Mouse (Mus musculus) neural tube, embryonic 14.5 days (tissue): ENCODE results near the gene Cep290. TPM values are rescaled to one million over a fixed set of nuclear protein-coding genes. Genes with fewer than 3 reads are reported as not detected.
A peak's percentile ranks its signal among the peaks of the same experiment; 100 is the strongest.

Experiments used
- ATAC-seq: fragments of 200-750 bp; cut with Nextera tagmentation; 2 replicates; pipeline ENCODE4 v1.8.0; 2017; ENCODE audit warnings: low read depth, mild to moderate bottlenecking, moderate TSS enrichment, moderate library complexity
- H3K27ac ChIP-seq: fragments of 300-500 bp; sonication (generic); 2 replicates; pipeline ENCODE4 v1.5.1; 2014; ENCODE audit warnings: low read depth, mild to moderate bottlenecking, control low read depth, low read length, moderate library complexity, mixed read lengths
- H3K27me3 ChIP-seq: fragments of 300-500 bp; sonication (generic); 2 replicates; pipeline ENCODE4 v1.6.1; 2014; ENCODE audit warnings: low read length; ENCODE audit not compliant: control insufficient read depth, insufficient read depth
- H3K36me3 ChIP-seq: fragments of 300-500 bp; sonication (generic); 2 replicates; pipeline ENCODE4 v1.6.1; 2014; ENCODE audit warnings: low read length, mixed read lengths; ENCODE audit not compliant: control insufficient read depth, insufficient read depth
- H3K4me1 ChIP-seq: fragments of 300-500 bp; sonication (generic); 2 replicates; pipeline ENCODE4 v1.6.1; 2014; ENCODE audit warnings: low read length; ENCODE audit not compliant: control insufficient read depth, insufficient read depth
- H3K4me2 ChIP-seq: fragments of 300-500 bp; sonication (generic); 2 replicates; pipeline ENCODE4 v1.6.1; 2014; ENCODE audit warnings: mild to moderate bottlenecking, low read depth, low read length, control low read depth
- H3K4me3 ChIP-seq: fragments of 300-500 bp; sonication (generic); 2 replicates; pipeline ENCODE4 v1.5.1; 2014; ENCODE audit warnings: low read depth, low read length, control low read depth, mixed read lengths
- H3K9ac ChIP-seq: fragments of 300-500 bp; sonication (generic); replicated peaks from 2 replicates; pipeline ENCODE4 v1.6.1; 2014; ENCODE audit warnings: low read depth, mild to moderate bottlenecking, control low read depth, low read length, mixed read lengths
- H3K9me3 ChIP-seq: fragments of 300-500 bp; sonication (generic); 2 replicates; pipeline ENCODE4 v1.6.1; 2016; ENCODE audit warnings: low read length; ENCODE audit not compliant: control insufficient read depth
- WGBS: fragments of 180-500 bp; shearing (Covaris S2); extraction: QIAGEN DNeasy Blood & Tissue Kit; methylation state at CpG from one replicate; pipeline ENCODE4 v1.1.7; 2014; 5-methylcytosine and 5-hydroxymethylcytosine counted together
- polyA plus RNA-seq: library from polyadenylated mRNA; unstranded; fragments of >200 nt; fragmentation: Nextera tagmentation; extraction: Ambion mirVana; gene quantifications from 2 replicates; pipeline ENCODE4 v1.2.1, GENCODE M21; 2014

Gene Cep290
- 7.6 and 9.1 TPM in 2 replicates for polyA plus RNA-seq

DNA sequence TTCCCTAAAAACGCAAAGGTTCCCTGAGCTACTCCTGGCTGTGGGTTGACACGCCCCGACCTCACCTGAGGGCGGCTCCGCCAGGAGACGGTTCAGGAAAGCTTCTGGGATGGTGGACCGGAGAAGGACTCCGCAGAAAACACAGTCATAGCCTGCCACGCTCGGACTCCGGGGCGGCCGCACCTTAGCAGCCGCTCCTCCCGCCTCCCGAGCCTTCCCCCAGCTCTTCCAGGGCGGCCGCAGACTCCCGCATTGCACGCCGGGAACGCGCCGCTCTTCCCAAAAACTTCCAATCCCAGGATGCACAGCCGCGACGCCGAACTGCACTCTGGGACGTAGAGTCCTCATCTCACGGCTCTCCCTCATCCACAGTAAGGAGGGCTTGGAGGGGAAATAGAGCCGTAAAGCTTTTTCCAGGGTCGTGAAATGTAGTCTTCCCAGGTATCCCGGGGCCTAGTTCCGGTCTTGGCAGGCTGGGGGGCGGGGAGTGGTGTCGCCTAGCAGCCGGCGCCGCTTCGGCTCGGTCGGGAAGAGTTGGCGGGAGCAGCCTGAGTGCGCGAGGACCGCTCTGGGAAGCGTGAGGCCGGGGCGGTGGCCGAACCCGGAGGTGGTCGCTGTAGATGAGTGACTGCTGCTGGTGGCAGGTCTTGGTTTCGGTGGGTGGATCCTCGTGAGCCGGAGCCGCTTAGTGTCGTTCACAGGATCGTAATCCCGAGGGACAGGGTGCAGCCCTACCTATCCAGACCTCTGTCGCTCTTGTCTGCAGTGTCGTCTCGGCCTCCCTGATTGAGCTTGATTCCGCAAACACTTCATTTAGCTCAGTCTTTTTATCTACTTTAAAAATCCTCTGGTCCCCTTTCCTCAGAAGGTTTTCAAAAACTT lies at the start of gene Cep290, which contains the start of gene Tmtc3:
Gene Cep290, plus strand, starts transcription at position 462 of the 882 bp plus-strand sequence.
Gene Tmtc3, minus strand, starts transcription at position 254 of the 882 bp plus-strand sequence.
- H3K4me1 ChIP-seq, result peaks cover 3% of the 10 kb centered on the region; the same call in 1 of the 2 replicates
- peak within 1 kb of the TSS; percentile 89 for H3K4me3 ChIP-seq
- H3K27me3 ChIP-seq, result no peaks in the 10 kb centered on the region
- H3K9ac ChIP-seq, result peak within 1 kb of the TSS; percentile 76
- H3K36me3 ChIP-seq, result no peaks in the 10 kb centered on the region
- H3K9me3 ChIP-seq, result no peaks in the 10 kb centered on the region
- WGBS, result under 1% methylated on average over 63 of the region's 63 CpGs
- ATAC-seq, result peak; percentile 99
- peak within 1 kb of the TSS; percentile 52; the same call in 1 of the 2 replicates for H3K27ac ChIP-seq
- H3K4me2 ChIP-seq, result peak within 1 kb of the TSS; percentile 57

DNA sequence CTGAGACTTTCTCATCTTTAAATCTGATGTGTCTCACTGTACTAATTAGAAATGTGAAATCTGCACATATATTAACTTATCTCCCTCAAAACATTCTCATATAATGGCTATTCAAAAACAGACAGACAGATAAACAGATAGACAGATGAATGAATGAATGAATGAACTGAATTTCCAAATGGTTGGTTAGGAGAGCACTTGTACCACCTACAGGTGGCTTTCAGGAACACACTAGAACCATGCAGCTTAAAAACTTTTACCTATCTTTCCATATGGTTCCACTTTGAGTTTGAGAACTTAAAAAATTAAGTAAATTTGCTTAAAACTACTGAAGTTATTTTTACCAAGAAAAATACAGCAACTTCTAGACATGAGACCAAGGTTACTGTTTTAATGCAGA lies 38.0 kb upstream of the Cep290 start:
- Histone ChIP-seq H3K9ac (no peak overlapping the region), H3K4me2 (no peak overlapping the region), H3K4me1 (no peaks in the 10 kb centered on the region), H3K27ac (no peak overlapping the region), H3K4me3 (no peak overlapping the region), H3K36me3 (no peaks in the 10 kb centered on the region; the same call in 1 of the 2 replicates), H3K27me3 (no peaks in the 10 kb centered on the region), H3K9me3 (no peaks in the 10 kb centered on the region)
- no peak for ATAC-seq

DNA sequence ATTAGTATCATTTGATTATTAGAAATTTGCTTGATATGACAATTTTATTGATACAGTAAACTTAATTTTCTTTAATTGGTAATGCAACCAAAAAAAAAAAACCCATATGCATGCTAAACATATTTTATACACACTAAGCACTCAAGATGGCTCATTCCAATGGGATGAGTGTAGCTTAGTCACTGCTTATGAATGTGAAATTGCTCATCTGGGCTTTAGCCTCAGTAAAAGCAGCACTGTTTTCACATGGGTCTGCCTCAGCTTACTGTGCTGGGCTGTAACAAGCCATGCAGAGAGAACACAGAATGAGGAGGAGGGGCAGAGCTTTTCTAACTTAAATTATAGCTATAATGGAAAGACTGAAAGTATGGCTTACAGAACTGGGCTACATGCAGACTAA lies 26.8 kb upstream of the Cep290 start:
- H3K4me1 ChIP-seq, result no peaks in the 10 kb centered on the region
- no peaks in the 10 kb centered on the region for H3K9me3 ChIP-seq
- peaks cover 8% of the 10 kb centered on the region for H3K36me3 ChIP-seq
- H3K4me2 ChIP-seq, result no peak overlapping the region
- H3K27me3 ChIP-seq, result no peaks in the 10 kb centered on the region
- ATAC-seq, result no peak
- no peak overlapping the region for H3K27ac ChIP-seq
- no peak overlapping the region for H3K9ac ChIP-seq
- no peak overlapping the region for H3K4me3 ChIP-seq

DNA sequence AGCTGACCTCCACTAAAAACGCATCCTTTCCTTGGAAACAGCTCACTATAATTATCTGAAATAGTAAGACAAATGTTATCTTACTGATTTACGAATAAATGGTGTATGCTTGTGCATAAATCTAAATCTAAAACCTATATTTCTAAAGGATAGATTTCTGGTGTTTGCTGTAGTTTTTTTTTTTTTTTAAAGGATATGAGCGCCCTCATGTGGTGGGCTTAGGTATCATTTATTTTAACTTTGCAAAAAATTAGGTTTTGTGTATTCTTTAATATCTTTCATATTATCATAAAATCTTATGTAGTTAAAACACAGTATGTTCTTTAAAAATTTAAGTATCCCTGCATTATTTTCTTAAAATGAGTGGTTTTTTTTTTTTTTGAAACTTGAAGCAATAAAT lies 12.3 kb upstream of the Cep290 start:
- Histone ChIP-seq H3K9me3 (no peaks in the 10 kb centered on the region), H3K27ac (no peak overlapping the region), H3K4me1 (no peaks in the 10 kb centered on the region), H3K9ac (no peak overlapping the region), H3K36me3 (peaks cover 11% of the 10 kb centered on the region; the same call in 1 of the 2 replicates), H3K27me3 (no peaks in the 10 kb centered on the region), H3K4me2 (no peak overlapping the region), H3K4me3 (no peak overlapping the region)
- no peak for ATAC-seq
- 60% methylated on average over 3 of the region's 3 CpGs for WGBS

DNA sequence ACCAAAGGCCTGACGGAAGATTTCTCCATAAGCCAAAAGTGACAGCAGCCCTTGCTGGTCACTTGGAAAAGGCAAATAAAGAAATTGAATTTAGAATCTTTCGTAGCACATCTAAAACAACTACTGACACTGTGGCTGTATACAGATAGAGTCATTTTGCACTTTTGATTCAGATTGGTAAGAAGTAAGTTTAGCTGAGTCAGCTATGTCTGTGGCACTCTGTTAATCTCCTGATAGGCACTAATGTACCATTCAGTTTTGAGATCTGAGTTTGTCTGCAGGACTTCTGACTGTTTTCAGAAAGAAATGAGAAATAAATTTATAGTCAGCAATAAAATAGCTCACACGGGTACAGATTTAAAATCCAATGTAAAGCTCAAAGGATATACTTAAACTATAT lies 7.8 kb upstream of the Cep290 start:
- Histone ChIP-seq H3K27ac (no peak overlapping the region), H3K4me3 (no peak overlapping the region), H3K27me3 (no peaks in the 10 kb centered on the region), H3K9me3 (no peaks in the 10 kb centered on the region), H3K36me3 (peaks cover 11% of the 10 kb centered on the region; the same call in 1 of the 2 replicates), H3K9ac (no peak overlapping the region), H3K4me1 (no peaks in the 10 kb centered on the region), H3K4me2 (no peak overlapping the region)
- no peak for ATAC-seq
- 92% methylated on average over 3 of the region's 3 CpGs for WGBS

DNA sequence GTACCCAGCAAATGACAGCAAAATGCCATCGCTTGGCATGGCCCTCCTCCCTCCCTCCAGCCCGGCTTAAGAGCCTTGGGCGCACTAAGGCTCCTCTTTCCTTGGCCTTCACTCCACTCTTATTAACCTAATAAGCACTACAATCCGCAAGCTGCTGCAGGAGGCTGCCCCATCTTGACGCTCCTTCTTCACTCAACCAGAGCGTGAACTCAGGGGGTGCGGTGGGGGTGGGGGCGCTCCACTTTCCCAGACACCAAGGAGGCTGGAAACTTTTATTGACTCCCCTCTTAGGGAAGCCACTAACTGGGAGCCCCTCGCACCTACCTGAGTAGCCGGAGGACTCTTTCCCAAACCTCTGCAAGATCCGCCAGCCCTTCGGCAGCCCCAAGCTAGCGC lies 659 bp upstream of the Cep290 start:
- no peaks in the 10 kb centered on the region for H3K27me3 ChIP-seq
- H3K9ac ChIP-seq, result peak overlapping the region; percentile 76
- H3K9me3 ChIP-seq, result no peaks in the 10 kb centered on the region
- H3K4me1 ChIP-seq, result peaks cover 3% of the 10 kb centered on the region; the same call in 1 of the 2 replicates
- H3K36me3 ChIP-seq, result no peaks in the 10 kb centered on the region
- H3K4me2 ChIP-seq, result peak overlapping the region; percentile 57
- peak overlapping the region; percentile 52; the same call in 1 of the 2 replicates for H3K27ac ChIP-seq
- peak; percentile 52; the same call in 1 of the 2 replicates for ATAC-seq
- WGBS, result 0% methylated on average over 13 of the region's 13 CpGs
- peak overlapping the region; percentile 89 for H3K4me3 ChIP-seq

- no peaks in the 10 kb centered on the region for H3K9me3 ChIP-seq
- no peaks in the 10 kb centered on the region for H3K4me1 ChIP-seq
- H3K9ac ChIP-seq, result no peak overlapping the region
- peaks cover 4% of the 10 kb centered on the region; the same call in 1 of the 2 replicates for H3K36me3 ChIP-seq
- no peak overlapping the region for H3K4me2 ChIP-seq
- no peak overlapping the region for H3K27ac ChIP-seq
- no peak for ATAC-seq
- 96% methylated on average over 7 of the region's 7 CpGs for WGBS
- no peaks in the 10 kb centered on the region for H3K27me3 ChIP-seq
- H3K4me3 ChIP-seq, result no peak overlapping the region
Measured at GRCm38 (mm10) chr10:100491916-100492315, 4.6 kb downstream of the Cep290 start.

DNA sequence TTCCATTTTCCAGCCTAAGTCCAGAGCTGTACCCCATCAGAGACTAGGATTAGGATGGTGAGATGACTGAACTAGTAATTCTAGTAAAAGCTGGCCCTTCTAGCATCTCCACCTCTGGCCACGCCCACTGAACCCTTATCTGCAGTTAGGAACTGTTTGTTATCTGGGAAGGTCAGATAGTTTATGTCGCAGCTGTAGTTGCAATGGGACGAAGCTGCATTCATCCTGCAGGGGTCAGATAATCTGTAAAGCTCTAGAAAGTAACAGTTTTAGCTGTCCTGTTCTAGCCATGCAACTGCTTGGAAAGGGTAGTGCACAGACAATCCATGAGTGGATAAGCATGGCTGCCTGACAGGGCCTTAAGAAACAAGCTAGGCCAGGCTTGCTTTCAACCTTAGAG lies 11.0 kb downstream of the Cep290 start:
- Histone ChIP-seq H3K9ac (no peak overlapping the region), H3K9me3 (no peaks in the 10 kb centered on the region), H3K4me3 (no peak overlapping the region), H3K27ac (no peak overlapping the region), H3K36me3 (peaks cover 14% of the 10 kb centered on the region; the same call in 1 of the 2 replicates), H3K4me1 (no peaks in the 10 kb centered on the region), H3K27me3 (no peaks in the 10 kb centered on the region), H3K4me2 (no peak overlapping the region)
- 90% methylated on average over 3 of the region's 3 CpGs for WGBS
- ATAC-seq, result no peak

DNA sequence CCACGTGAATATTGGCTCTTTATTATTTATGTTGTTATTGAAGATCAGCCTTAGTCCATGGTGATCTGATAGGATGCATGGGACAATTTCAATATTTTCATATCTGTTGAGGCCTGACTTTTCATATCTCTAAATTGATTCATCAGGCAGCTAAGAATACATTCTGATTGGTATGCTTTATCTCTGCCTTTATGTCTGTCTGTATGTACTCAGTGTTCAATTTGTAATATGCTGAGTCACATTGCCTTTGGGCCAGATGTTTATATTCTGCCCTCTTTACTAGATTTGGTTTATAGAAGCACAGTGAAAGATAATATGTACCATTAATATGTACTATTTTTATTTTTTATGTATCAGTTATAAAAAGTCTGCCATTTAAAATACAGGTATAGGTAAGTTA lies 20.8 kb downstream of the Cep290 start:
- Histone ChIP-seq H3K9ac (no peak overlapping the region), H3K4me3 (no peak overlapping the region), H3K9me3 (no peaks in the 10 kb centered on the region), H3K4me2 (no peak overlapping the region), H3K36me3 (peaks cover 4% of the 10 kb centered on the region; the same call in 1 of the 2 replicates), H3K4me1 (no peaks in the 10 kb centered on the region), H3K27me3 (no peaks in the 10 kb centered on the region), H3K27ac (no peak overlapping the region)
- WGBS, result 83% methylated on average over 1 of the region's 1 CpGs
- no peak for ATAC-seq
